Mouse (Mus musculus) embryonic facial prominence, embryonic 14.5 days (tissue): ENCODE data around the gene Olfr914. TPM values are rescaled to one million over a fixed set of nuclear protein-coding genes. Genes with fewer than 3 reads are reported as not detected.

Experiments used
- ATAC-seq: fragments of 200-750 bp; cut with Nextera tagmentation; 2 replicates; pipeline ENCODE4 v1.8.0; 2017; ENCODE audit warnings: low read depth, moderate number of reproducible peaks, moderate TSS enrichment
- DNase-seq: peaks from one replicate; pipeline ENCODE4 v3.0.0-alpha.2; 2015; ENCODE audit warnings: low spot score
- H3K27ac ChIP-seq: fragments of 300-500 bp; sonication (generic); replicated peaks from 2 replicates; pipeline ENCODE4 v1.5.1; 2014; ENCODE audit warnings: low read depth, mild to moderate bottlenecking, low read length, moderate library complexity
- H3K27me3 ChIP-seq: fragments of 300-500 bp; sonication (generic); replicated peaks from 2 replicates; pipeline ENCODE4 v1.6.1; 2014; ENCODE audit warnings: low read length; ENCODE audit not compliant: control insufficient read depth, insufficient read depth
- H3K36me3 ChIP-seq: fragments of 300-500 bp; sonication (generic); 2 replicates; pipeline ENCODE4 v1.6.1; 2014; ENCODE audit warnings: low read length, mixed read lengths; ENCODE audit not compliant: control insufficient read depth, insufficient read depth
- H3K4me1 ChIP-seq: fragments of 300-500 bp; sonication (generic); 2 replicates; pipeline ENCODE4 v1.6.1; 2014; ENCODE audit warnings: antibody characterized with exemption, low read length; ENCODE audit not compliant: control insufficient read depth, insufficient read depth
- H3K4me2 ChIP-seq: fragments of 300-500 bp; sonication (generic); 2 replicates; pipeline ENCODE4 v1.6.1; 2014; ENCODE audit warnings: low read depth, mild to moderate bottlenecking, low read length, moderate library complexity, mixed read lengths
- H3K4me3 ChIP-seq: fragments of 300-500 bp; sonication (generic); 2 replicates; pipeline ENCODE4 v1.5.1; 2014; ENCODE audit warnings: low read depth, mild to moderate bottlenecking, low read length
- H3K9ac ChIP-seq: fragments of 300-500 bp; sonication (generic); 2 replicates; pipeline ENCODE4 v1.6.1; 2014; ENCODE audit warnings: low read depth, mild to moderate bottlenecking, low read length, moderate library complexity, mixed read lengths
- H3K9me3 ChIP-seq: fragments of 300-500 bp; sonication (generic); 2 replicates; pipeline ENCODE4 v1.6.1; 2016; ENCODE audit warnings: low read length; ENCODE audit not compliant: control insufficient read depth
- WGBS: fragments of 180-500 bp; shearing (Covaris S2); extraction: QIAGEN DNeasy Blood & Tissue Kit; methylation state at CpG from one replicate; pipeline ENCODE4 v1.1.7; 2014; 5-methylcytosine and 5-hydroxymethylcytosine counted together
- polyA plus RNA-seq: library from polyadenylated mRNA; unstranded; fragments of >200 nt; fragmentation: Nextera tagmentation; extraction: Ambion mirVana; gene quantifications from 2 replicates; pipeline ENCODE4 v1.2.1, GENCODE M21; 2014

Olfr914 gene
- not detected in 2 replicates for polyA plus RNA-seq

DNA sequence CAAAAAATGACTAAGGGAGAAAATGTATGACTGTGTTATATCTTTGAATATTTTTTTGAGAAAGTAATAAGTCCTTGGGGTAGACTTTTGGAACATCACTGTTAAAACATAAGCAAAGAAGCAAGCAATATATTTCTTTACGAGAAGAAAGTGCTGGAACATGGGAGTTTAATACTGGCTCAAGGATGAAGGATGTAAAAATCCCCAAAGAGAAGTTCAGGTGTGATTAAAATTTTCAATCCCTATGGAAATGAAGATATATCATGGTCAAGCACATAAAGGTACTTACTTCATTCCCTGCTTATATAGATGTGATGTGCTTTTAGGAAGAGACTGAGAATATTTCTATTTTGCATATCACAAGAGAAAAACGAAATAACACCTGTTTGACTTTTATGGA, at the start of gene Olfr914:
TSS of gene Olfr914 (plus strand) at position 301 of the 400 bp plus-strand sequence.
- ATAC-seq = no peak
- Histone ChIP-seq H3K9me3 (no peaks in the 10 kb centered on the region), H3K27ac (no peak within 1 kb of the TSS), H3K27me3 (no peaks in the 10 kb centered on the region), H3K4me2 (no peak within 1 kb of the TSS), H3K4me1 (no peaks in the 10 kb centered on the region), H3K9ac (no peak within 1 kb of the TSS), H3K4me3 (no peak within 1 kb of the TSS), H3K36me3 (no peaks in the 10 kb centered on the region)
- DNase-seq = no peak
- WGBS = 63% methylated on average over 2 of the region's 2 CpGs

DNA sequence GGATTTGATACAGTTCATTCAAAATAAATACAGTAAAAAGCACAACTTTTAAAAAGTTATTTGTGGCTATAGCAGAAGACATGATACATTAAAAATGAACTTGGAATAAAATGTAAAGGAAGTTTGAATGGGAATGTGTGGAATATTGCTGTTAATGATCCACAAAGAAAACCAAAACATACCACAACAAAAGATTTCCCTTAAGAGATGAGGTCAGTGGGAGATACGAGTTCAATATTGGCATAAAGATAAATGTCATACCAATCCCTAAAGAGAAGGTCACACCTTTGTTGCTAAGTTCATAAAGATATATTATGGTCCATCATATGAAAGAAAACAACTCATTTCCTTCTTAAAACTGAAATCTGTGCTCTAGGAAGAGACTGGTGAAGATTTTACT, 25.0 kb upstream of the Olfr914 start, which contains the start of gene Olfr912:
TSS of gene Olfr912 (plus strand) at position 301 of the 400 bp plus-strand sequence.
- Histone ChIP-seq H3K4me2 (no peak within 1 kb of the TSS), H3K27me3 (no peaks in the 10 kb centered on the region), H3K27ac (no peak within 1 kb of the TSS), H3K9me3 (no peaks in the 10 kb centered on the region), H3K36me3 (no peaks in the 10 kb centered on the region), H3K4me1 (no peaks in the 10 kb centered on the region), H3K9ac (no peak within 1 kb of the TSS), H3K4me3 (no peak within 1 kb of the TSS)
- 81% methylated on average over 1 of the region's 1 CpGs for WGBS
- no peak for DNase-seq
- no peak for ATAC-seq

GRCm38 (mm10) chr9:38591056-38591455, 13.8 kb upstream of the Olfr914 start:
- Histone ChIP-seq H3K9ac (no peak overlapping the region), H3K36me3 (no peaks in the 10 kb centered on the region), H3K27me3 (no peaks in the 10 kb centered on the region), H3K4me2 (no peak overlapping the region), H3K4me1 (no peaks in the 10 kb centered on the region), H3K4me3 (no peak overlapping the region), H3K27ac (no peak overlapping the region), H3K9me3 (no peaks in the 10 kb centered on the region)
- WGBS = 54% methylated on average over 1 of the region's 1 CpGs
- ATAC-seq (no peak), DNase-seq (no peak)

DNA sequence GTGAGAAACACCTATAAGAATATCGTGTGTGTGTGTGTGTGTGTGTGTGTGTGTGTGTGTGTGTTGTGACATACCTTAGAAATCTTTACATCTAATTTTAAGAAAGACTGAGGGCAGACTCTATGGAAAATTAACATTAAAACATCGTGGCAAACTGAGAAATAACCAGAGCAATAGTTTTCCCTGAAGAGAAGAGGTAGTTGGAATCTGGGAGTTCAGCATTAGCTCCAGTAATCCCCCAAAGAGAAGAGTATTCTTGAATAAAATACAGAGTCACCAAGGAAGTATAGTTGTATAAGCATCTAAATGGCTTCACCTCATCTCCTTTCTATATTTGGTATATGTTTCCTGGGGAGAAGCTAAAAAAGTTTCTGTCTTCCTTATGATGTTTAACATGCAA, 12.4 kb upstream of the Olfr914 start, which contains the start of gene Olfr913:
TSS of gene Olfr913 (plus strand) at position 301 of the 400 bp plus-strand sequence.
- WGBS = 51% methylated on average over 2 of the region's 2 CpGs
- no peak within 1 kb of the TSS for H3K27ac ChIP-seq
- no peak for ATAC-seq

DNA sequence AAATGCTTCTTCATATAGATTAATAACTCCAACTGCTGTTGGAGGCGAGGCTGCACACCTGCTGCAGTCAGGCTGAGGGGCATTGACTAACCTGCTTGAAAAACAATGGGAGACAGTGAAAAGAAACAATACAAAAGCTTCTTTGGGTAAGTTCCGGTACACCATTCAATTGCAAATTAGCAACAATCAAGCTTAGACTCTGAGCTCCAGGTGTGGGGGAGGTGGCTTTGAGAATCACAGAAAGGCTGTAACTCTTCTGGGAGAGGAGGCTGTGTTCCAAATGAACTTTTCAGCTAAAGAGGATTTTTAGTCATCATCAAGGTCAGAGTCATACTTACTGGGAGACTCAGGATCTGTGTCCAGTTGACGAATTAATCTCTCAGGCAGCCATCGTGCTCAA, 27.5 kb downstream of the Olfr914 start:
- WGBS = 78% methylated on average over 4 of the region's 4 CpGs
- H3K36me3 ChIP-seq = no peaks in the 10 kb centered on the region
- no peak overlapping the region for H3K4me3 ChIP-seq
- no peak overlapping the region for H3K9ac ChIP-seq
- H3K4me2 ChIP-seq = no peak overlapping the region
- ATAC-seq (no peak), DNase-seq (no peak)
- no peaks in the 10 kb centered on the region for H3K4me1 ChIP-seq
- no peaks in the 10 kb centered on the region for H3K9me3 ChIP-seq
- H3K27me3 ChIP-seq = no peaks in the 10 kb centered on the region
- no peak overlapping the region for H3K27ac ChIP-seq

More for the DNA sequence above, 12.4 kb upstream of the Olfr914 start, which contains the start of gene Olfr913:
- Histone ChIP-seq H3K9me3 (no peaks in the 10 kb centered on the region), H3K4me1 (no peaks in the 10 kb centered on the region), H3K9ac (no peak within 1 kb of the TSS), H3K4me2 (no peak within 1 kb of the TSS), H3K27me3 (no peaks in the 10 kb centered on the region), H3K4me3 (no peak within 1 kb of the TSS), H3K36me3 (no peaks in the 10 kb centered on the region)
- no peak for DNase-seq

GRCm38 (mm10) chr9:38659775-38660174, 54.9 kb downstream of the Olfr914 start, which contains the start of gene Olfr916:
Gene Olfr916, minus strand, starts transcription at chr9:38659875.
- Histone ChIP-seq H3K4me3 (no peak within 1 kb of the TSS), H3K4me1 (no peaks in the 10 kb centered on the region), H3K27me3 (no peaks in the 10 kb centered on the region), H3K9me3 (no peaks in the 10 kb centered on the region), H3K4me2 (no peak within 1 kb of the TSS), H3K9ac (no peak within 1 kb of the TSS), H3K36me3 (no peaks in the 10 kb centered on the region), H3K27ac (no peak within 1 kb of the TSS)
- no peak for ATAC-seq
- no peak for DNase-seq
- 73% methylated on average over 1 of the region's 1 CpGs for WGBS

Other genes with a start within 250 kb of the Olfr914 start
- 0.06 TPM in 1 of 2 replicates, not detected in the other for gene Olfr250, start 238.2 kb upstream of the Olfr914 start, polyA plus RNA-seq
- gene Olfr251, start 228.0 kb upstream of the Olfr914 start, polyA plus RNA-seq = not detected in 2 replicates
- gene Olfr147, start 203.4 kb upstream of the Olfr914 start, polyA plus RNA-seq = not detected in 2 replicates
- not detected in 2 replicates for gene Olfr901, start 175.6 kb upstream of the Olfr914 start, polyA plus RNA-seq
- gene Olfr902, start 157.4 kb upstream of the Olfr914 start, polyA plus RNA-seq = not detected in 2 replicates
- 0.06 TPM in 1 of 2 replicates, not detected in the other for gene Olfr904, start 142.0 kb upstream of the Olfr914 start, polyA plus RNA-seq
- 0.13 TPM in 1 of 2 replicates, not detected in the other for gene Olfr905, start 134.0 kb upstream of the Olfr914 start, polyA plus RNA-seq
- gene Olfr906, start 118.0 kb upstream of the Olfr914 start, polyA plus RNA-seq = not detected in 2 replicates
- gene Olfr907, start 109.3 kb upstream of the Olfr914 start, polyA plus RNA-seq = not detected in 2 replicates
- gene Olfr911-ps1, start 83.5 kb upstream of the Olfr914 start, polyA plus RNA-seq = not detected in 2 replicates
- gene Olfr910, start 67.3 kb upstream of the Olfr914 start, polyA plus RNA-seq = 0.08 TPM in 1 of 2 replicates, not detected in the other
- 0.04 TPM in 1 of 2 replicates, not detected in the other for gene Olfr912, start 24.9 kb upstream of the Olfr914 start, polyA plus RNA-seq
- gene Olfr913, start 12.3 kb upstream of the Olfr914 start, polyA plus RNA-seq = not detected in 2 replicates
- not detected in 2 replicates for gene Olfr916, start 54.8 kb downstream of the Olfr914 start, polyA plus RNA-seq
- gene Olfr917, start 60.7 kb downstream of the Olfr914 start, polyA plus RNA-seq = not detected in 2 replicates
- gene Olfr918, start 69.5 kb downstream of the Olfr914 start, polyA plus RNA-seq = not detected in 2 replicates
- gene Olfr919, start 98.6 kb downstream of the Olfr914 start, polyA plus RNA-seq = not detected in 2 replicates
- gene Vwa5a, start 113.2 kb downstream of the Olfr914 start, polyA plus RNA-seq = 31.1 and 33.5 TPM in 2 replicates
- 0.04 TPM in 1 of 2 replicates, not detected in the other for gene Olfr920, start 147.2 kb downstream of the Olfr914 start, polyA plus RNA-seq
- gene Olfr921, start 168.0 kb downstream of the Olfr914 start, polyA plus RNA-seq = not detected in 2 replicates
- not detected in 2 replicates for gene Olfr922, start 209.5 kb downstream of the Olfr914 start, polyA plus RNA-seq
- 0.13 and 0.29 TPM in 2 replicates for gene Olfr923, start 221.4 kb downstream of the Olfr914 start, polyA plus RNA-seq
- gene Olfr924, start 239.3 kb downstream of the Olfr914 start, polyA plus RNA-seq = not detected in 2 replicates
- not detected in 2 replicates for gene Olfr26, start 250.0 kb downstream of the Olfr914 start, polyA plus RNA-seq